Mouse (Mus musculus) thymus, adult 2 months (tissue): Measurements from ENCODE around the gene Pidd1.

Source experiments
- CTCF ChIP-seq: fragments of 200-500 bp; IDR thresholded peaks from 2 replicates; pipeline ENCODE4 v1.5.1; 2012; ENCODE audit warnings: mild to moderate bottlenecking, control low read depth, low read length, moderate library complexity, borderline replicate concordance; ENCODE audit not compliant: control insufficient read depth, poor library complexity, insufficient read depth; ENCODE audit errors: extremely low read depth
- POLR2A ChIP-seq: fragments of 200-500 bp; IDR thresholded peaks from 2 replicates; pipeline ENCODE4 v1.6.1; 2012; ENCODE audit warnings: mild to moderate bottlenecking, low read length, control low read depth, moderate library complexity; ENCODE audit not compliant: control insufficient read depth, poor library complexity, insufficient read depth; ENCODE audit errors: extremely low read depth

GRCm38 (mm10) chr7:141429840-141430584, 13.8 kb downstream of the Pidd1 start:
- TF ChIP-seq CTCF (no peak), POLR2A (no peak)
